Mouse (Mus musculus): Measurements from ENCODE around the gene Heatr4. TPM values are rescaled to one million over a fixed set of nuclear protein-coding genes. Genes with fewer than 3 reads are reported as not detected.
A peak's percentile ranks its signal among the peaks of the same experiment; 100 is the strongest.
"Not testable (repeated sequence)": the region's sequence is repeated elsewhere in the genome, so short reads cannot be mapped to it uniquely, and the experiment has no call there.

Gene Heatr4
- polyA plus RNA-seq, 1 experiment from 2014 or later: 0.10 TPM

DNA sequence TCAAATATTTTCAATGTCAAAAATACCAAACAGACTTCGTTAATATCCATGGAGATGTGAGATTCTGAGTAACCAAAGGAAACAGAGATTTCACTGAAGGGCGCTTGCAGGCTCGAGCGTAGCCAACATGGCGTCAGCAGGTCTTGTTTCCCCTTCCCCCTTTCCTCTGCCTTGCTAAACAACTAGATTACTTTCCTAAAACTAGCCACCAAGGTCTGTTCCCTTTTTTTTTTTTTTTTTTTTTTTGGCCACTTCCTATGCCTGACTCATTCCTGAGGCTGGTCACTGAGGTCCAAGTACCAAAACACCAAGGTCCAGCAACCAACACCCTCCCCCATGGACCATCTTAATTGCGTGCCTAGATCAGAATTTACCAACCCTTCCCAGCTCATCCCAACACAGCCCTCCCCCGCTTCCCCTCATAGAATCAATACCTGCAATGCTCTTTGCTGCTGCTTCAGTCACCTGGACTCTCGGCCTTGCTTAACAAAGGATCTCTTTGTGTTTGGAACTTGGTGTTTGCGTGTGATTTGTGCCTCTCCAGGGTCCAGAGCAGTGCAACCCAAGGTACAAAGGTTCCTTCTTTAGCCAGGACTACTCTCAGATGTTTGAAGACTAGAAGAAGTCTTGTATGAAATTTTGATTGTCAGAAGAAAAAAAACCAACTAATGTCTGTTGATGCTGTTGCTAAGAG, 38.5 kb upstream of the Heatr4 start:
- no peak overlapping the region for H3K27ac ChIP-seq (ENCODE audit: low read length)
- H3K9ac ChIP-seq (replicated peaks; ENCODE audit: low read depth, low read length): no peak overlapping the region
- H3K4me1 ChIP-seq (ENCODE audit: control insufficient read depth, insufficient read depth, low read length): no peaks in the 10 kb centered on the region
- H3K4me2 ChIP-seq (replicated peaks; ENCODE audit: low read depth, low read length): no peak overlapping the region
- no peaks in the 10 kb centered on the region for H3K36me3 ChIP-seq (ENCODE audit: control insufficient read depth, insufficient read depth, low read length)
- 0 out of 2 replicates have a peak, but pooled peaks have one; percentile 46 for ATAC-seq (ENCODE audit: insufficient number of reproducible peaks, insufficient read depth, low FRiP score, low read depth)
- WGBS: 77% methylated on average over 9 of the region's 9 CpGs
- H3K4me3 ChIP-seq (ENCODE audit: low read depth, low read length): no peak overlapping the region
- H3K9me3 ChIP-seq (ENCODE audit: control insufficient read depth, low read depth, low read length): no peaks in the 10 kb centered on the region
- H3K27me3 ChIP-seq (ENCODE audit: control insufficient read depth, insufficient read depth, low read length): no peaks in the 10 kb centered on the region

DNA sequence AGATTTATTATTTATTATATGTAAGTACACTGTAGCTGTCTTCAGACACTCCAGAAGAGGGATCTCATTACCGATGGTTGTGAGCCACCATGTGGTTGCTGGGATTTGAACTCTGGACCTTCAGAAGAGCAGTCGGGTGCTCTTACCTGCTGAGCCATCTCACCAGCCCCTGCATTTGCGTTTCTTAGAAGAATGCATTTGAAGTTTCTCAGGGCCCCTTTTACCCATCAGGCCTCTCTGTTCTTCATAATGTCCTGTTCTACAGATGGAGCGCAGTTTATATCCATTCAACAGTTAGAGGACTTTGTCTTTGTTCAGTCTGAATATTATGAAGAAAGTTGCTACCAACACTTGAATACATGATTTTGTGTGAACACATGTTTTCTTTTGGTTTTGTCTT, 37.6 kb upstream of the Heatr4 start:
- not testable (repeated sequence) for H3K27me3 ChIP-seq (ENCODE audit: control insufficient read depth, insufficient read depth, low read length); H3K4me2 ChIP-seq (replicated peaks; ENCODE audit: low read depth, low read length); H3K4me1 ChIP-seq (ENCODE audit: control insufficient read depth, insufficient read depth, low read length); H3K9me3 ChIP-seq (ENCODE audit: control insufficient read depth, low read depth, low read length); H3K27ac ChIP-seq (ENCODE audit: low read length); ATAC-seq (ENCODE audit: insufficient number of reproducible peaks, insufficient read depth, low FRiP score, low read depth); H3K4me3 ChIP-seq (ENCODE audit: low read depth, low read length); H3K9ac ChIP-seq (replicated peaks; ENCODE audit: low read depth, low read length); H3K36me3 ChIP-seq (ENCODE audit: control insufficient read depth, insufficient read depth, low read length)
- 87% methylated on average over 4 of the region's 4 CpGs for WGBS

- not testable (repeated sequence) for H3K4me3 ChIP-seq (ENCODE audit: low read depth, low read length); H3K4me2 ChIP-seq (replicated peaks; ENCODE audit: low read depth, low read length); H3K9ac ChIP-seq (replicated peaks; ENCODE audit: low read depth, low read length); H3K27ac ChIP-seq (ENCODE audit: low read length); H3K36me3 ChIP-seq (ENCODE audit: control insufficient read depth, insufficient read depth, low read length); H3K27me3 ChIP-seq (ENCODE audit: control insufficient read depth, insufficient read depth, low read length); H3K4me1 ChIP-seq (ENCODE audit: control insufficient read depth, insufficient read depth, low read length); H3K9me3 ChIP-seq (ENCODE audit: control insufficient read depth, low read depth, low read length)
- 33% methylated on average over 7 of the region's 7 CpGs for WGBS
- ATAC-seq (ENCODE audit: insufficient number of reproducible peaks, insufficient read depth, low FRiP score, low read depth): peak; percentile 67; the same call in 1 of the 2 replicates
These were observed 35.9 kb upstream of the Heatr4 start for GRCm38 (mm10) chr12:84020528-84020927.

- Histone ChIP-seq H3K27ac (ENCODE audit: low read length) (no peak overlapping the region), H3K4me3 (ENCODE audit: low read depth, low read length) (no peak overlapping the region), H3K27me3 (ENCODE audit: control insufficient read depth, insufficient read depth, low read length) (no peaks in the 10 kb centered on the region), H3K9ac (replicated peaks; ENCODE audit: low read depth, low read length) (no peak overlapping the region), H3K9me3 (ENCODE audit: control insufficient read depth, low read depth, low read length) (no peaks in the 10 kb centered on the region), H3K4me2 (replicated peaks; ENCODE audit: low read depth, low read length) (no peak overlapping the region), H3K4me1 (ENCODE audit: control insufficient read depth, insufficient read depth, low read length) (peaks cover 2% of the 10 kb centered on the region; the same call in 1 of the 2 replicates), H3K36me3 (ENCODE audit: control insufficient read depth, insufficient read depth, low read length) (no peaks in the 10 kb centered on the region)
- 93% methylated on average over 7 of the region's 7 CpGs for WGBS
- no peak for ATAC-seq (ENCODE audit: insufficient number of reproducible peaks, insufficient read depth, low FRiP score, low read depth)
These were observed 29.0 kb upstream of the Heatr4 start for GRCm38 (mm10) chr12:84013701-84014100.

DNA sequence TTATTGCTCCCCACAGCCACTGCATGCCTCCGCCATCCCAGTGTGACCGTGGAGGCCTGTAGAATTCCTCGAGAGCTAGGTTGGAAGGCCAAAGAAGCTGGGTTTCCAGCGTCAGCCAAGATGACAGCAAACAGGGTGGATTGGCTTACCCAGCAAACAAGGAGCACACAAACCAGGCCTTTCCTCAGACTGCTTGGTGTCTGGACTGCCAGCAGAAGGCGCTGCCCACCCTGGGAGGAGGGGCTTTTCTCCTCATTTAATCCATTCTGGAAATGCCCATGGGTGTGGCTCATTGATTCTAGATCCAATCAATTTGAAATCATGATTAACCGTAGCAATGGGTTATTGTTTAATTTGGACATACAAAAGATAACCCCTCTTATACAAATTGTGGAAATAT, 28.5 kb upstream of the Heatr4 start:
- H3K4me1 ChIP-seq (ENCODE audit: control insufficient read depth, insufficient read depth, low read length): peaks cover 2% of the 10 kb centered on the region; the same call in 1 of the 2 replicates
- no peak overlapping the region for H3K4me2 ChIP-seq (replicated peaks; ENCODE audit: low read depth, low read length)
- no peak overlapping the region for H3K9ac ChIP-seq (replicated peaks; ENCODE audit: low read depth, low read length)
- H3K27me3 ChIP-seq (ENCODE audit: control insufficient read depth, insufficient read depth, low read length): no peaks in the 10 kb centered on the region
- H3K9me3 ChIP-seq (ENCODE audit: control insufficient read depth, low read depth, low read length): no peaks in the 10 kb centered on the region
- ATAC-seq (ENCODE audit: insufficient number of reproducible peaks, insufficient read depth, low FRiP score, low read depth): no peak
- no peak overlapping the region for H3K4me3 ChIP-seq (ENCODE audit: low read depth, low read length)
- H3K36me3 ChIP-seq (ENCODE audit: control insufficient read depth, insufficient read depth, low read length): no peaks in the 10 kb centered on the region
- H3K27ac ChIP-seq (ENCODE audit: low read length): no peak overlapping the region
- WGBS: 75% methylated on average over 6 of the region's 6 CpGs

DNA sequence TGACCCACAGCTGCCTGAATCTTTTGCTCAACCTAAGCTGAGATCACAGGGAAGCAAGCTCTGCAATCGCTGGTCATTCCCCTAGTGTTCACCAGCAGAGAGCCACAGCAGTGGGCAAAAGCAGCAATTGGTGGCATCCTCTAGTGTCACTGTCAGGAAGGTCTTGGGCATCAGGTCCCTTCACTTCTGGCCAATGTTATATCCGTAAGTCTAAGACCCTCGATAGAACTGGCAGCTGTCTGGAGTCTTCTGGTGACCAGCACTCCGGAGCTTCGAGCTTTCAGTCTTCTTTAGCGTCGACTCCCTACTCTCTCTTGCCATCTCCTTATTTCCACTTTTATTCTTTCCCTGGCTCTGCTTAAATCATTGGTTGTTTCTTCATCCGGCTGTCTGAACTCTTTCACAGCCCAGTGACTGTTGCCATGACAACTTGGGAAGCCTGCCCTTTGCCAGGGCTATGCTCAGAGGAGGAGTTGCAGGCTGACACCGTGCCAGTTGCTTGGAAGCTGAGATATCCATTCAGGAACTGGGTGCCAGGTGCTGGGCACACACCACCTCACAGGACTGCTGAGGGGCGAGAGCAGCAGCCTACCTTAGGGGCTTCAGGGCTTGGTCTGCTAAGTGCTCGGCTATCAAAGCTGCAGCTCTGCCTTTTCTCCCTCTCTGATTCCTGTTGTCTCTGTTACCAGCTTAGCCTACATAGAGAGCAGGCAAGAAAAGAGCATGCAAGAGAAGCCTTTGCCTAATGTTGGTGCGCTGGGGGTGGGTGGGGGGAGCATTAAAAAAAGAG, 26.8 kb upstream of the Heatr4 start:
- peak overlapping the region; percentile 0; the same call in 1 of the 2 replicates for H3K4me2 ChIP-seq (replicated peaks; ENCODE audit: low read depth, low read length)
- no peak for ATAC-seq (ENCODE audit: insufficient number of reproducible peaks, insufficient read depth, low FRiP score, low read depth)
- no peak overlapping the region for H3K4me3 ChIP-seq (ENCODE audit: low read depth, low read length)
- peaks cover 2% of the 10 kb centered on the region; the same call in 1 of the 2 replicates for H3K4me1 ChIP-seq (ENCODE audit: control insufficient read depth, insufficient read depth, low read length)
- no peaks in the 10 kb centered on the region for H3K27me3 ChIP-seq (ENCODE audit: control insufficient read depth, insufficient read depth, low read length)
- no peak overlapping the region for H3K9ac ChIP-seq (replicated peaks; ENCODE audit: low read depth, low read length)
- H3K9me3 ChIP-seq (ENCODE audit: control insufficient read depth, low read depth, low read length): no peaks in the 10 kb centered on the region
- no peak overlapping the region for H3K27ac ChIP-seq (ENCODE audit: low read length)
- no peaks in the 10 kb centered on the region for H3K36me3 ChIP-seq (ENCODE audit: control insufficient read depth, insufficient read depth, low read length)
- WGBS: 60% methylated on average over 12 of the region's 12 CpGs

DNA sequence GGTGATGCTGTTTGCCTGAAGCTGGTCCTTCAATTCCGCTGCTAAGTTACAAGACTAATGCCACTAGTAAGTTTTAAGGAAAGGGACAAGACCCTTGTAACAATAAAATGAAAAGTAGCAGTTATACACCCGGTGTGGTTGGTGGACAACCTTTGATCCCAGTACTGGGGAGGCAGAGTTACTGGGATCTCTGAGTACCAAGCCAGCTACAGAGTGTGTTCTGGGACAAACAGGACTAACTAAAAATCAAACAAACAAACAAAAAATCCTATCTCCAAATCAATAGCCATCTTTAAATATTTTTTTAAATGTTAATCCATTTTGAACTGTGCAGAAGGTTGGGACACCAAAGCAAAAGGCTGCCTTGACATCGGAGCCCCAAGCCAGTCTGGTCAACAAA, 25.5 kb upstream of the Heatr4 start:
- Histone ChIP-seq H3K4me2 (replicated peaks; ENCODE audit: low read depth, low read length) (peak overlapping the region; percentile 46), H3K4me3 (ENCODE audit: low read depth, low read length) (peak overlapping the region; percentile 43), H3K9ac (replicated peaks; ENCODE audit: low read depth, low read length) (no peak overlapping the region; the same call in 1 of the 2 replicates), H3K4me1 (ENCODE audit: control insufficient read depth, insufficient read depth, low read length) (peaks cover 2% of the 10 kb centered on the region; the same call in 1 of the 2 replicates), H3K27me3 (ENCODE audit: control insufficient read depth, insufficient read depth, low read length) (no peaks in the 10 kb centered on the region), H3K9me3 (ENCODE audit: control insufficient read depth, low read depth, low read length) (no peaks in the 10 kb centered on the region), H3K27ac (ENCODE audit: low read length) (no peak overlapping the region), H3K36me3 (ENCODE audit: control insufficient read depth, insufficient read depth, low read length) (no peaks in the 10 kb centered on the region)
- 80% methylated on average over 3 of the region's 3 CpGs for WGBS
- ATAC-seq (ENCODE audit: insufficient number of reproducible peaks, insufficient read depth, low FRiP score, low read depth): no peak

DNA sequence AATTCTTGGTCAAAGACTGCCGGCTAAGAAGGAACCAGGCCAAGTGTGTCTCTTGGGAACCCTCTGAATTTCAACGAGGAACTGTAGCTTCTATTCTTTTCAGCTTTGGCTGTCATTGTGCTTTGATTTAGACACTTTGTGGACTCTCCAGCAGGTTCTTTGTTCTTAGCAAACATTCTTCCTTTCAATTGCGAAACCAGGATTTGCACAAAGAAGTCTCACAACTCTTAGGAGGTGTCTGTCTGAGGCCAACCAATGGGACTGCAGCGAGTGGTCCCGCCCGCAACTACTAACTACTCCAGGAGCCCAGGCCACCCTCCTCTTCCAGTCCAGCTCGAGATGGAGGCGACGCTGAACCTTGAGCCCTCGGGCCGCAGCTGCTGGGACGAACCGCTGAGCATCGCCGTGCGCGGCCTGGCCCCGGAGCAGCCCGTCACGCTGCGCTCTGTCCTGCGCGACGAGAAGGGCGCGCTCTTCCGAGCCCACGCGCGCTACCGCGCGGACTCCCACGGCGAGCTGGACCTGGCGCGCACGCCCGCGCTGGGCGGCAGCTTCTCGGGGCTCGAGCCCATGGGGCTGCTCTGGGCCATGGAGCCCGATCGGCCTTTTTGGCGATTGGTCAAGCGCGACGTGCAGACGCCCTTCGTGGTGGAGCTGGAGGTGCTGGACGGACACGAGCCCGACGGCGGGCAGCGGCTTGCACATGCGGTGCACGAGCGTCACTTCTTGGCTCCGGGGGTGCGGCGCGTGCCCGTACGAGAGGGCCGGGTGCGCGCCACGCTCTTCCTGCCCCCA, 24.7 kb upstream of the Heatr4 start, which contains the start of gene Acot1:
Gene Acot1, plus strand, starts transcription at position 320 of the 795 bp plus-strand sequence.
- ATAC-seq (ENCODE audit: insufficient number of reproducible peaks, insufficient read depth, low FRiP score, low read depth): peak; percentile 96
- Histone ChIP-seq H3K27ac (ENCODE audit: low read length) (peak within 1 kb of the TSS; percentile 6; the same call in 1 of the 2 replicates), H3K4me2 (replicated peaks; ENCODE audit: low read depth, low read length) (peak within 1 kb of the TSS; percentile 46), H3K4me3 (ENCODE audit: low read depth, low read length) (peak within 1 kb of the TSS; percentile 43), H3K9ac (replicated peaks; ENCODE audit: low read depth, low read length) (peak within 1 kb of the TSS; percentile 25; the same call in 1 of the 2 replicates)
- whole genome bisulfite sequencing: 2% methylated on average over 52 of the region's 70 CpGs
- not testable (repeated sequence) for H3K9me3 ChIP-seq (ENCODE audit: control insufficient read depth, low read depth, low read length); H3K4me1 ChIP-seq (ENCODE audit: control insufficient read depth, insufficient read depth, low read length); H3K27me3 ChIP-seq (ENCODE audit: control insufficient read depth, insufficient read depth, low read length); H3K36me3 ChIP-seq (ENCODE audit: control insufficient read depth, insufficient read depth, low read length)
